Mouse (Mus musculus): ENCODE results near the gene Amigo3.

DNA sequence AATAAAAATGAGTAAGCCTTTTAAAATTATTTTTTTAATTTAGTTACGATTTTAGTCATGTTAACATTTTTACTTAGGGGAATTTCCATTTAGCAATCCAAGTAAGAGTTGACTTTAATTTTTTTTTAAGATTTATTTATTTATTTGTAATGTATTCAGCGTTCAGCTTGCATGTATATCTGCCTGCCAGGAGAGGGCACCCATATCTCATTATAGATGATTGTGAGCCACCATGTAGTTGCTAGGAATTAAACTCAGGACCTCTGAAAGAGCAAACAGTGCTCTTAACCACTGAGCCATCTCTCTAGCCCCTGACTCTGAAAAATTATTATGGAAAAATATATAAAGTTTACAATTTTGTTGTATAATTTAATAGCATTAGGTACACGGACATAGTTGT is 26.4 kb upstream of the Amigo3 start:
- no peak for TF ChIP-seq CTCF (IDR thresholded peaks at IDR 0.05; ENCODE audit: low read depth)
- no peak for TF ChIP-seq EP300 (IDR thresholded peaks at IDR 0.05; ENCODE audit: low read depth)
